Mouse (Mus musculus) c-Kit-positive CD71-positive TER-119-negative erythroid progenitor cells, embryonic 14.5 days (primary cell): ENCODE results near the gene Zmynd10.
"Not testable (repeated sequence)": the region's sequence is repeated elsewhere in the genome, so short reads cannot be mapped to it uniquely, and the experiment has no call there.

ENCODE experiments used
- DNase-seq: peaks from one replicate; pipeline ENCODE4 v3.0.0-alpha.2; 2013; ENCODE audit warnings: low read depth

Zmynd10 gene

GRCm38 (mm10) chr9:107555701-107556100, 8.6 kb downstream of the Zmynd10 start:
- no peak for DNase-seq

- DNase-seq, result no peak
Observed at GRCm38 (mm10) chr9:107556346-107556745, 9.2 kb downstream of the Zmynd10 start.

GRCm38 (mm10) chr9:107563029-107563581, 16.0 kb downstream of the Zmynd10 start, which contains the start of gene Tusc2:
Tusc2 (plus strand) TSS chr9:107563255.
- peak; percentile 90 for DNase-seq

GRCm38 (mm10) chr9:107565556-107565955, 18.5 kb downstream of the Zmynd10 start:
- DNase-seq, result not testable (repeated sequence)

GRCm38 (mm10) chr9:107566041-107566709, 19.1 kb downstream of the Zmynd10 start:
- peak; percentile 81 for DNase-seq

GRCm38 (mm10) chr9:107566855-107567254, 19.8 kb downstream of the Zmynd10 start:
- no peak for DNase-seq

GRCm38 (mm10) chr9:107567702-107568319, 20.7 kb downstream of the Zmynd10 start, which contains the start of gene Hyal2:
Hyal2 (plus strand) TSS chr9:107567945.
- DNase-seq, result no peak

GRCm38 (mm10) chr9:107568331-107569261, 21.5 kb downstream of the Zmynd10 start:
- peak; percentile 85 for DNase-seq

- no peak for DNase-seq
Observed at GRCm38 (mm10) chr9:107569270-107569669, 22.2 kb downstream of the Zmynd10 start.

GRCm38 (mm10) chr9:107570016-107570415, 22.9 kb downstream of the Zmynd10 start:
- DNase-seq, result no peak

- DNase-seq, result peak; percentile 69
Observed at GRCm38 (mm10) chr9:107570845-107571244, 23.7 kb downstream of the Zmynd10 start.

GRCm38 (mm10) chr9:107571534-107572326, 24.6 kb downstream of the Zmynd10 start:
- DNase-seq, result no peak

- DNase-seq, result no peak
Observed at GRCm38 (mm10) chr9:107572327-107572662, 25.2 kb downstream of the Zmynd10 start.

GRCm38 (mm10) chr9:107573774-107574173, 26.7 kb downstream of the Zmynd10 start:
- not testable (repeated sequence) for DNase-seq

GRCm38 (mm10) chr9:107575579-107576356, 28.7 kb downstream of the Zmynd10 start:
- no peak for DNase-seq

- peak; percentile 81 for DNase-seq
Observed at GRCm38 (mm10) chr9:107576357-107577107, 29.4 kb downstream of the Zmynd10 start, which contains the start of gene Hyal1. Hyal1 (plus strand) TSS chr9:107576927.

GRCm38 (mm10) chr9:107577871-107578270, 30.8 kb downstream of the Zmynd10 start:
- no peak for DNase-seq

GRCm38 (mm10) chr9:107578587-107578986, 31.5 kb downstream of the Zmynd10 start, which contains the start of gene Naa80:
Naa80 (plus strand) TSS chr9:107578887.
- no peak for DNase-seq

- no peak for DNase-seq
Observed at GRCm38 (mm10) chr9:107579023-107579900, 32.2 kb downstream of the Zmynd10 start.
